Mouse (Mus musculus) testis, postnatal 10 days (tissue): Measurements from ENCODE around the gene Pde4a.
A peak's percentile ranks its signal among the peaks of the same experiment; 100 is the strongest.
"Not testable (repeated sequence)": the region's sequence is repeated elsewhere in the genome, so short reads cannot be mapped to it uniquely, and the experiment has no call there.

Experiments
- DNase-seq: peaks from one replicate; pipeline ENCODE4 v3.0.0; 2021; ENCODE audit warnings: low spot score

Pde4a gene

GRCm38 (mm10) chr9:21183905-21184413, 18.4 kb downstream of the Pde4a start:
- DNase-seq = peak; percentile 67

- peak; percentile 69 for DNase-seq
Measured at GRCm38 (mm10) chr9:21184733-21185132, 19.2 kb downstream of the Pde4a start.

- DNase-seq = no peak
Measured at GRCm38 (mm10) chr9:21185436-21185835, 19.9 kb downstream of the Pde4a start.

- no peak for DNase-seq
Measured at GRCm38 (mm10) chr9:21189905-21190304, 24.4 kb downstream of the Pde4a start.

- DNase-seq = no peak
Measured at GRCm38 (mm10) chr9:21190670-21191069, 25.2 kb downstream of the Pde4a start.

GRCm38 (mm10) chr9:21193786-21194185, 28.3 kb downstream of the Pde4a start:
- no peak for DNase-seq

- no peak for DNase-seq
Measured at GRCm38 (mm10) chr9:21194787-21195493, 29.4 kb downstream of the Pde4a start.

- DNase-seq = not testable (repeated sequence)
Measured at GRCm38 (mm10) chr9:21195736-21196505, 30.4 kb downstream of the Pde4a start.

- DNase-seq = no peak
Measured at GRCm38 (mm10) chr9:21196521-21197433, 31.3 kb downstream of the Pde4a start.

GRCm38 (mm10) chr9:21197981-21198380, 32.5 kb downstream of the Pde4a start:
- DNase-seq = no peak

- DNase-seq = no peak
Measured at GRCm38 (mm10) chr9:21198960-21199359, 33.4 kb downstream of the Pde4a start.

- no peak for DNase-seq
Measured at GRCm38 (mm10) chr9:21204156-21204527, 38.6 kb downstream of the Pde4a start.

GRCm38 (mm10) chr9:21204528-21205272, 39.2 kb downstream of the Pde4a start:
- peak; percentile 74 for DNase-seq

GRCm38 (mm10) chr9:21206848-21207247, 41.3 kb downstream of the Pde4a start:
- no peak for DNase-seq

- no peak for DNase-seq
Measured at GRCm38 (mm10) chr9:21208626-21209025, 43.1 kb downstream of the Pde4a start.

GRCm38 (mm10) chr9:21210821-21211220, 45.3 kb downstream of the Pde4a start:
- DNase-seq = no peak

- DNase-seq = no peak
Measured at GRCm38 (mm10) chr9:21211624-21212023, 46.1 kb downstream of the Pde4a start.

- no peak for DNase-seq
Measured at GRCm38 (mm10) chr9:21213617-21214190, 48.2 kb downstream of the Pde4a start.

GRCm38 (mm10) chr9:21216050-21216841, 50.7 kb downstream of the Pde4a start:
- no peak for DNase-seq

- DNase-seq = peak; percentile 60
Measured at GRCm38 (mm10) chr9:21219820-21220219, 54.3 kb downstream of the Pde4a start.
